In genomic region chr14:115407309-115407930, GRCm38 (mm10) we compare ENCODE assay signal across 17 mouse cellular contexts.
DNase-seq lines count a peak whose midpoint lies in the region; ATAC-seq lines count a peak whose summit lies in the region.
"Had no signal": no experiment of that assay in that cellular context is flagged by ENCODE, and none has a peak within 500 bp of the region (broad histone marks: within the 10 kb centered on the region; RNA-seq: fewer than 3 reads in every experiment).

No protein-coding gene starts in this region.

- H3K27ac ChIP-seq in kidney, embryonic 16.5 days (ENCODE audit: low read length) = no peak overlapping the region
- no peak overlapping the region for H3K27ac ChIP-seq in midbrain, embryonic 13.5 days
- H3K27ac ChIP-seq in midbrain, embryonic 16.5 days (ENCODE audit: low read length) = no peak overlapping the region
- H3K27ac ChIP-seq: embryonic facial prominence, embryonic 12.5 days; gastrocnemius, adult 2 months; midbrain, embryonic 15.5 days had no signal

- no peak for ATAC-seq in kidney, embryonic 16.5 days (ENCODE audit: low FRiP score, low TSS enrichment)
- ATAC-seq in midbrain, embryonic 13.5 days = 0 out of 2 replicates have a peak, but pooled peaks have one; percentile 9
- no peak for ATAC-seq in midbrain, embryonic 16.5 days
- ATAC-seq in frontal cortex, adult (ENCODE audit: low TSS enrichment) = no peak
- ATAC-seq: intestine, embryonic 16.5 days had no signal

- DNase-seq in kidney, adult 11 months = peak; percentile 36
- DNase-seq in forelimb bud, embryonic 11.5 days (ENCODE audit: low read depth, low spot score) = peak; percentile 85
- DNase-seq in adrenal gland, adult 2 months = no peak
- DNase-seq: adrenal gland, postnatal 14 days; cerebellum, adult 11-12 months; gastrocnemius, adult 2 months; lung, adult 18-20 months; spleen, adult 18-20 months; thymus, adult 2 months had no signal

- no peaks in the 10 kb centered on the region for H3K9me3 ChIP-seq in kidney, embryonic 16.5 days (ENCODE audit: low read length)
- no peaks in the 10 kb centered on the region for H3K9me3 ChIP-seq in midbrain, embryonic 13.5 days
- H3K9me3 ChIP-seq in midbrain, embryonic 16.5 days (replicated peaks; ENCODE audit: control insufficient read depth, low read length, poor library complexity, severe bottlenecking) = no peaks in the 10 kb centered on the region
- H3K9me3 ChIP-seq: embryonic facial prominence, embryonic 12.5 days; heart, embryonic 12.5 days; midbrain, embryonic 15.5 days had no signal

- no peak overlapping the region for H3K4me3 ChIP-seq in kidney, embryonic 16.5 days (ENCODE audit: low read length)
- H3K4me3 ChIP-seq in midbrain, embryonic 13.5 days (replicated peaks) = no peak overlapping the region
- H3K4me3 ChIP-seq in midbrain, embryonic 16.5 days (ENCODE audit: low read depth, low read length) = no peak overlapping the region
- H3K4me3 ChIP-seq: embryonic facial prominence, embryonic 12.5 days; gastrocnemius, adult 2 months; heart, embryonic 12.5 days; midbrain, embryonic 15.5 days had no signal

- no peaks in the 10 kb centered on the region for H3K36me3 ChIP-seq in kidney, embryonic 16.5 days (ENCODE audit: insufficient read depth, low read length)
- H3K36me3 ChIP-seq in midbrain, embryonic 13.5 days = no peaks in the 10 kb centered on the region
- no peaks in the 10 kb centered on the region for H3K36me3 ChIP-seq in midbrain, embryonic 16.5 days (ENCODE audit: control insufficient read depth, insufficient read depth, low read length)
- H3K36me3 ChIP-seq: embryonic facial prominence, embryonic 12.5 days; heart, embryonic 12.5 days; midbrain, embryonic 15.5 days had no signal

- H3K4me2 ChIP-seq in kidney, embryonic 16.5 days (replicated peaks; ENCODE audit: low read depth, low read length) = no peak overlapping the region
- no peak overlapping the region for H3K4me2 ChIP-seq in midbrain, embryonic 13.5 days (replicated peaks)
- no peak overlapping the region for H3K4me2 ChIP-seq in midbrain, embryonic 16.5 days (ENCODE audit: low read length)
- H3K4me2 ChIP-seq: embryonic facial prominence, embryonic 12.5 days; heart, embryonic 12.5 days; midbrain, embryonic 15.5 days had no signal

- WGBS in kidney, embryonic 16.5 days = 26% methylated on average over 2 of the region's 2 CpGs
- WGBS in midbrain, embryonic 13.5 days = 65% methylated on average over 2 of the region's 2 CpGs
- 77% methylated on average over 2 of the region's 2 CpGs for WGBS in midbrain, embryonic 16.5 days

- no peaks in the 10 kb centered on the region for H3K27me3 ChIP-seq in kidney, embryonic 16.5 days (ENCODE audit: insufficient read depth, low read length)
- 0 out of 2 replicates have a peak, but pooled peaks cover 2% of the 10 kb centered on the region for H3K27me3 ChIP-seq in midbrain, embryonic 13.5 days
- no peaks in the 10 kb centered on the region for H3K27me3 ChIP-seq in midbrain, embryonic 16.5 days (ENCODE audit: control insufficient read depth, insufficient read depth, low read depth, low read length)
- H3K27me3 ChIP-seq: embryonic facial prominence, embryonic 12.5 days; heart, embryonic 12.5 days; midbrain, embryonic 15.5 days had no signal

- no peak overlapping the region for H3K9ac ChIP-seq in kidney, embryonic 16.5 days (replicated peaks; ENCODE audit: low read length)
- H3K9ac ChIP-seq in midbrain, embryonic 13.5 days (replicated peaks) = no peak overlapping the region
- no peak overlapping the region for H3K9ac ChIP-seq in midbrain, embryonic 16.5 days (ENCODE audit: low read depth, low read length)
- H3K9ac ChIP-seq: embryonic facial prominence, embryonic 12.5 days; heart, embryonic 12.5 days; midbrain, embryonic 15.5 days had no signal

- 0 out of 2 replicates have a peak, but pooled peaks cover under 1% of the 10 kb centered on the region for H3K4me1 ChIP-seq in kidney, embryonic 16.5 days (ENCODE audit: insufficient read depth, low read length)
- H3K4me1 ChIP-seq in midbrain, embryonic 13.5 days (replicated peaks) = no peaks in the 10 kb centered on the region; the same call in 1 of the 2 replicates
- H3K4me1 ChIP-seq in midbrain, embryonic 16.5 days (ENCODE audit: control insufficient read depth, insufficient read depth, low read length) = no peaks in the 10 kb centered on the region
- H3K4me1 ChIP-seq: heart, embryonic 12.5 days; midbrain, embryonic 15.5 days had no signal
